Mouse (Mus musculus) myocyte (in vitro differentiated cells): ENCODE measurements around the gene Trip11. TPM values are rescaled to one million over a fixed set of nuclear protein-coding genes. Genes with fewer than 3 reads are reported as not detected.

Experiments
- H3K27me3 ChIP-seq: one replicate; pipeline ENCODE4 v1.6.1; 2011; ENCODE audit not compliant: control insufficient read depth, insufficient read depth, insufficient read length
- H3K36me3 ChIP-seq: one replicate; pipeline ENCODE4 v1.6.1; 2011; ENCODE audit not compliant: control insufficient read depth, insufficient read depth
- H3K4me2 ChIP-seq: one replicate; pipeline ENCODE4 v1.6.1; 2011; ENCODE audit warnings: low read depth, control low read depth
- H3K4me3 ChIP-seq: one replicate; pipeline ENCODE4 v1.5.1; 2011; ENCODE audit warnings: mild to moderate bottlenecking, control low read depth, moderate library complexity
- H3K79me2 ChIP-seq: one replicate; pipeline ENCODE4 v1.6.1; 2011; ENCODE audit not compliant: control insufficient read depth, insufficient read depth
- H3ac ChIP-seq: one replicate; pipeline ENCODE4 v1.6.1; 2011; ENCODE audit not compliant: control insufficient read depth, insufficient read length
- CEBPB ChIP-seq: IDR thresholded peaks from 2 replicates; pipeline ENCODE4 v1.6.1; 2011; ENCODE audit warnings: mild to moderate bottlenecking, moderate library complexity; ENCODE audit not compliant: poor library complexity, insufficient read depth, severe bottlenecking
- E2F4 ChIP-seq: IDR thresholded peaks from one replicate; pipeline ENCODE4 v1.6.1; 2011; ENCODE audit warnings: mild to moderate bottlenecking, control low read depth, moderate library complexity; ENCODE audit not compliant: insufficient read depth
- MAX ChIP-seq: IDR thresholded peaks from one replicate; pipeline ENCODE4 v1.6.1; 2011; ENCODE audit warnings: low read depth, mild to moderate bottlenecking, control low read depth
- MYOD1 ChIP-seq, 3 experiments: IDR thresholded peaks; one replicate each; pipeline ENCODE4 v1.6.1; 2011; ENCODE audit warnings: control low read depth in 2 of 3, low read depth in 2 of 3, mild to moderate bottlenecking in 2 of 3, moderate library complexity in 1 of 3; ENCODE audit not compliant: insufficient read length in 2 of 3, control insufficient read depth in 1 of 3
- MYOG ChIP-seq, 3 experiments: IDR thresholded peaks; one replicate each; pipeline ENCODE4 v1.6.1; 2011; ENCODE audit warnings: control low read depth in 2 of 3, low read depth in 2 of 3, mild to moderate bottlenecking in 2 of 3; ENCODE audit not compliant: insufficient read length in 2 of 3, control insufficient read depth in 1 of 3, insufficient read depth in 1 of 3
- POLR2A ChIP-seq: IDR thresholded peaks from one replicate; pipeline ENCODE4 v1.6.1; 2011; ENCODE audit warnings: low read depth, mild to moderate bottlenecking, control low read depth, moderate library complexity; ENCODE audit not compliant: insufficient read length
- POLR2AphosphoS2 ChIP-seq: IDR thresholded peaks from one replicate; pipeline ENCODE4 v1.6.1; 2011; ENCODE audit warnings: low read depth, control low read depth; ENCODE audit not compliant: insufficient read length
- REST ChIP-seq: IDR thresholded peaks from one replicate; pipeline ENCODE4 v1.6.1; 2011; ENCODE audit warnings: mild to moderate bottlenecking, control low read depth, moderate library complexity; ENCODE audit not compliant: insufficient read depth, insufficient read length
- SRF ChIP-seq: IDR thresholded peaks from one replicate; pipeline ENCODE4 v1.6.1; 2011; ENCODE audit warnings: low read depth; ENCODE audit not compliant: control insufficient read depth, insufficient read length
- TCF12 ChIP-seq: IDR thresholded peaks from one replicate; pipeline ENCODE4 v1.6.1; 2011; ENCODE audit warnings: mild to moderate bottlenecking, control low read depth; ENCODE audit not compliant: poor library complexity, insufficient read depth, severe bottlenecking
- TCF3 ChIP-seq: IDR thresholded peaks from one replicate; pipeline ENCODE4 v1.6.1; 2011; ENCODE audit warnings: low read depth, control low read depth; ENCODE audit not compliant: insufficient read length
- USF1 ChIP-seq: IDR thresholded peaks from one replicate; pipeline ENCODE4 v1.6.1; 2011; ENCODE audit warnings: low read depth, mild to moderate bottlenecking, control low read depth, moderate library complexity
- polyA plus RNA-seq: library from polyadenylated mRNA; unstranded; fragments of >200 nt; fragmentation: generic; extraction: Trizol; gene quantifications from one replicate; pipeline ENCODE4 v1.2.1, GENCODE M21; 2012; ENCODE audit warnings: missing spikeins

Trip11 gene
- polyA plus RNA-seq, 1 experiment: 3.0 TPM

DNA sequence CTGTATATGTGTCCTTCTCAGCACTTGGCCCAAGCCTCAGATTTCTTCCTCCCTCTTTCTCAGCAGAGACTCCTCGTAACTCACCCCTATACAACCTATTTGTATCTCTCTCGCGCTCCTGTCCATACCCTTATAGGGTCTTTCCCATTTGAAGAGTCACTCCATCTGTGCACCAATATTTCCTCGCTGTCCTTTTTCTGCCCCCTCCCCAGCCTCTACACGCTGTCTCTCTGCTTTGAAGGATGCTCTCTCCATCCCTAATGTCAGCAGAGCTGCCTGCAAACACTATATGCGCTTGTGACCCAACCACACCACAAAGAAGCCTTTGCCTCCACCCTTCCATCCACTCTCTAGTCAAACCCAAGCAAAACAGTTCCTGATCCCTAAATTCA is 80.0 kb downstream of the Trip11 start:
- H3K4me2 ChIP-seq: no peak overlapping the region
- no peak overlapping the region for H3K4me3 ChIP-seq

DNA sequence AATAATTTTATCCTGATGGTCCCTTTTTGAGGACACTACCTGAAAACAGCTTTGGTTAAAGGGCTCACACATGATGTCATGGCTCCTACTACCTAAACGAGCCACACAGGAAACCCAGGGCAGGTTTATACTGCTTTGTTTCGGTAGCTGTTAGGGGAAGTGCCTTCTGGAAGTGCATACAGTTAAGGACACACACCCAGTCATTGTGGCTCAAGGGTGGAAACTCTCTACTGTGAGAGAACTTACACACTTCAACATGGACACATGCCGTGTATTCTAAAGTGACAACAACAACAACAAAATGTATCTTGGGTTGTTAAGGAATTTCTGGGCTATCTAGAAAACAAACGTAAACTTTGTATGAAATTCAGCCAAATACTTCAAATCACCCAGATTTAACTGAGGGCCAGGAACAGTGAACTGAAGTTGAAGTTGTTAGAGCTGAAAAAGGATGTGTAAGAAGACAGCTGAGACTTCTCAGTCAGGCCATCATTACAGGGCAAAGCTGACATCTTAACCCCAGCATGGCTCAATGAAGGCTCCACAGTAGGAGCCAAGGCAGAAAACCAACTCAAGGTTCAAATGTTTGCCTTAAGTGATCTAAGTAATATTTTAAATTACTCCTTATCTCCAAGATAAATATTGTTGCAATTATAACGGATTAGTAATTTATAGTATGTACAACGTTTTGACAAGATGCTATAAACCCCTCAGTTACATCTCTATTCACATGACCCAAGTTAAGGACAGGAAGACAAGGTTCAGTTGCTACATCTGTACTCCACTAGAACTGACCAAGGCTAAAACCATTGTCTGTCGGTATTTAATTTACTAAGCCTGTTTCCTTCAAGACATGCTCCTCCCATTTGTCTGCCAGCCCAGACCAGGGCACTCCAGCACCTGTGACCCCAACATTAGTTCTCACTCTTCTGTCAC is 80.6 kb downstream of the Trip11 start:
- no peak overlapping the region for H3ac ChIP-seq
- H3K4me2 ChIP-seq: no peak overlapping the region
- no peaks in the 10 kb centered on the region for H3K79me2 ChIP-seq
- no peak for TF ChIP-seq CEBPB
- TF ChIP-seq MYOD1 (IDR thresholded peaks at IDR 0.05; ENCODE audit: control insufficient read depth in 1 of 3, insufficient read length in 2 of 3, low read depth in 2 of 3): no peak
- no peak for TF ChIP-seq MAX
- no peak for TF ChIP-seq TCF12
- H3K27me3 ChIP-seq: no peaks in the 10 kb centered on the region
- H3K36me3 ChIP-seq: peaks cover 12% of the 10 kb centered on the region
- H3K4me3 ChIP-seq: no peak overlapping the region

More for the DNA sequence above, 80.0 kb downstream of the Trip11 start:
- H3K79me2 ChIP-seq: no peaks in the 10 kb centered on the region
- H3K36me3 ChIP-seq: peaks cover 19% of the 10 kb centered on the region
- no peaks in the 10 kb centered on the region for H3K27me3 ChIP-seq
- TF ChIP-seq MAX: no peak
- no peak for TF ChIP-seq TCF12
- no peak for TF ChIP-seq MYOD1 (IDR thresholded peaks at IDR 0.05; ENCODE audit: control insufficient read depth in 1 of 3, insufficient read length in 2 of 3, low read depth in 2 of 3)
- no peak for TF ChIP-seq POLR2AphosphoS2
- TF ChIP-seq TCF3: no peak
- TF ChIP-seq CEBPB: no peak
- no peak for TF ChIP-seq MYOG (IDR thresholded peaks at IDR 0.05; ENCODE audit: control insufficient read depth in 1 of 3, insufficient read depth in 1 of 3, insufficient read length in 2 of 3, low read depth in 2 of 3)
- TF ChIP-seq USF1: no peak
- no peak for TF ChIP-seq REST
- no peak for TF ChIP-seq POLR2A
- no peak for TF ChIP-seq SRF
- no peak for TF ChIP-seq E2F4
- no peak overlapping the region for H3ac ChIP-seq

DNA sequence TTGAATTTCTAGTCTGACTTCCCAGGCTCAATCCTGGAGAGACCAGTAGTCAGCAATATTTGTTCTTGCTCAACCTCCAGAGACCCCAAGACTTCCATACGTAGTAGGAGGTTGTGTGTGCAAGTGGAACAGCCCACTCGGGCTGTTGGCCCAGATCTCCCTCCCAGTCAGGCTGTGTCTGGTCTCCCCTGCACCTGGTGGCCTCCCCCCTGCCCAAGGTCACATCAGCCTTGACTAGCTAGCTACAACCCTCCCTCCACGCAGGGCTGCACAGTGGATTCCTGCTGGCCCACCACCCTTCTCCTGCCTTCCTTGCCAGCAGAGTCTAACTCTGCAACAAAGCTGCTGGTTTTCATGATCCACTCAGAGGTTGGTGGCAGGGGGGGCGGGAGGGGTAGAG is 81.8 kb downstream of the Trip11 start:
- Histone ChIP-seq H3K27me3 (no peaks in the 10 kb centered on the region), H3K4me2 (no peak overlapping the region), H3K4me3 (no peak overlapping the region)

DNA sequence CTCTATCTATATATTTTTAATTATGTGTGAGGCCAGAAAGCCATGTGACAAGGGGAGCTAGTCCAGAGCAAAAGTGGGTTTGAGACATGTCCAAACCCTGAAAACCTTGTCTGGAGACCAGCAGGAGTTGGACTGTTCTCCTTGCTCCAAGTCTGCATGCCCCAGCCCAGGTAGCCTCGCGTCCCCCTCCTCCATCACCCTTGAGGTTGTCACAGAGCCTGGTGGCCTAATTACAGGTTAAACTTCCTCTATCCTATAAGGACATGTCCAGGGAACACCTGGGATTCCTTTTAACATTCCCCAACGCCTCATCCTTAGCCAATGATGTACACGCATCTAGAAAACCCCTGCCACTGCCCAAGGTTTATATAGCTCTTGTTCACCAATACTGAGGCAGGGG is 89.9 kb downstream of the Trip11 start:
- no peak overlapping the region for H3K4me2 ChIP-seq
- TF ChIP-seq TCF3: no peak
- no peak for TF ChIP-seq POLR2AphosphoS2
- TF ChIP-seq TCF12: no peak
- TF ChIP-seq SRF: no peak
- no peak for TF ChIP-seq USF1
- TF ChIP-seq E2F4: no peak
- TF ChIP-seq MYOG (IDR thresholded peaks at IDR 0.05; ENCODE audit: control insufficient read depth in 1 of 3, insufficient read depth in 1 of 3, insufficient read length in 2 of 3, low read depth in 2 of 3): no peak
- no peak for TF ChIP-seq MAX
- no peak for TF ChIP-seq CEBPB
- no peak for TF ChIP-seq REST
- TF ChIP-seq MYOD1 (IDR thresholded peaks at IDR 0.05; ENCODE audit: control insufficient read depth in 1 of 3, insufficient read length in 2 of 3, low read depth in 2 of 3): no peak
- TF ChIP-seq POLR2A: no peak
- H3K79me2 ChIP-seq: no peaks in the 10 kb centered on the region
- no peak overlapping the region for H3K4me3 ChIP-seq
- no peaks in the 10 kb centered on the region for H3K27me3 ChIP-seq
- no peak overlapping the region for H3ac ChIP-seq
- H3K36me3 ChIP-seq: no peaks in the 10 kb centered on the region

More for the DNA sequence above, 81.8 kb downstream of the Trip11 start:
- TF ChIP-seq POLR2AphosphoS2: peak; percentile 70
- TF ChIP-seq POLR2A: peak; percentile 11
- TF ChIP-seq TCF12: no peak
- no peak for TF ChIP-seq MAX
- TF ChIP-seq SRF: no peak
- TF ChIP-seq REST: no peak
- Histone ChIP-seq H3K79me2 (no peaks in the 10 kb centered on the region), H3ac (no peak overlapping the region), H3K36me3 (peaks cover 9% of the 10 kb centered on the region)

DNA sequence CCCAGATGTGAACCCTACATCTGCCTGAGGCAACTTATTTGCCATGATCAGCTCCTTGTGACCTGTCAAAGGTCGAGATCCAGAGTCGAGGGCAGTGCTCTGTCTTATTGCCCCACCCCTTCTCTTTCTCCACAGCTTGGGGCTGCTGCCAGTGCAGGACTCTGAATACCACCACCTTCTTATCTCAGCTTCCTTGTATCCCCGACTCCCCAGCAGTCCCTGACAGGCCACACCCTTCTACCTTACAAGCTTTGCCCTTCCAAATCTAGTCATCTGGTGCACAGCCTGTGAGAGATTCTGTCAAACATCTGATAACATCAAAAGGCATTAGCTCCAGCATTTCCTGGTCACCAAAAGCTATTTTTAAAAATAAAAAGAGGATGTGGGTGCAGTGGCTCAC is 91.5 kb downstream of the Trip11 start:
- H3K4me2 ChIP-seq: no peak overlapping the region
- TF ChIP-seq SRF (no peak), POLR2AphosphoS2 (no peak), USF1 (no peak), TCF12 (no peak), REST (no peak), MYOD1 (IDR thresholded peaks at IDR 0.05; ENCODE audit: control insufficient read depth in 1 of 3, insufficient read length in 2 of 3, low read depth in 2 of 3) (no peak), E2F4 (no peak), TCF3 (no peak)

More for the DNA sequence above, 91.5 kb downstream of the Trip11 start:
- H3K36me3 ChIP-seq: no peaks in the 10 kb centered on the region
- no peak overlapping the region for H3ac ChIP-seq
- H3K4me3 ChIP-seq: no peak overlapping the region
- H3K27me3 ChIP-seq: no peaks in the 10 kb centered on the region
- no peaks in the 10 kb centered on the region for H3K79me2 ChIP-seq
